Mouse (Mus musculus) olfactory bulb, adult 2 months (tissue): ENCODE measurements at regions not wholly inside any gene's neighbourhood (a gene's known extent, or its start where the extent isn't known, plus 50 kb on each side); places are given as distances from the start of the nearest gene placed in this dataset.

ENCODE experiments used
- CTCF ChIP-seq: fragments of 200-500 bp; IDR thresholded peaks from 2 replicates; pipeline ENCODE4 v1.5.1; 2012; ENCODE audit warnings: low read depth, mild to moderate bottlenecking, low read length, moderate library complexity; ENCODE audit not compliant: insufficient read depth
- POLR2A ChIP-seq: fragments of 200-500 bp; IDR thresholded peaks from 2 replicates; pipeline ENCODE4 v1.6.1; 2012; ENCODE audit warnings: mild to moderate bottlenecking, low read depth, low read length, moderate library complexity; ENCODE audit not compliant: insufficient read depth

GRCm38 (mm10) chr7:36071774-36072173 lies 269.0 kb upstream of the Zfp507 start:
- no peak for TF ChIP-seq POLR2A
- TF ChIP-seq CTCF, result peak; percentile 78
